In the genomic region with DNA sequence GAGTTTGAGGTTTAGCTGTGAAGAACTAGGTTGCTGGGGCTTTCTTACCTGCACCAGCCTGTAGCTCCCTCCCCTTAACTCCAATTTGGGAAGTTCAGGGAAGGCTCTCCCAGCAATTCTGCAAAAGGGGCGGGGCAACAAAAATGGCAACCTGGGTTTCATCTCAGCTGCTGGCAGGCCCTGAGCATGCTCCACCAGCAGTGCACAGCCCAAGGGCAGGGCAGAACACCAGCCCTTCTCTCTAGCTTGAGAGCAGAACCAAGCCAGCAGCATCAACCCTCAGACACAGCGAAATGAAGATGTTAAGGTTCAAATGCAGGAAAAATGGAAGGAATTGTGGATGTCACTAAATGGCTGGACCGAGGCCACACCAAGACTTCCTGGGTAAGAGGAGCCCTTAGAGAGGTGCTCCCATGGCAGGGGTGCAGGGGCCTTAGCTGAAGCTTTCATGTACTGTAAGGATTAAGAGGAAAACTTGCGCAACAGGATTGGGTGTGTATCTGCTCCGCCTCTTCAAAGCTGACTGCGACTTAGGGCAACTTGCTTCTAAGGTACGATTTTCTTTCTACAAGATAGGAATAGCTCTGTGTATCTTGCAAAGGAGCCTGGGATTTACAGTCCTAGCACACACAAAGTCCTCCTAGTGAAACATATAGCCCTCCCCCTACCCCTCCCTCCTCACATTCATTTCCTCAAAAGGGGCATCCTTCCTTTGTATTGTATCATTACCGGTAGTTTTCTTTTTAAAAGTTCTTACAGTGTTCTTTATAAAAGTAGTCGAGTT, we compare ENCODE assay signal across 17 mouse cellular contexts.
DNase-seq lines count a peak whose midpoint lies in the region; ATAC-seq lines count a peak whose summit lies in the region.
"Had no signal": no experiment of that assay in that cellular context is flagged by ENCODE, and none has a peak within 500 bp of the region (broad histone marks: within the 10 kb centered on the region; RNA-seq: fewer than 3 reads in every experiment).

No protein-coding gene starts in this region.

- H3K36me3 ChIP-seq in embryonic facial prominence, embryonic 12.5 days = no peaks in the 10 kb centered on the region
- H3K36me3 ChIP-seq in embryonic facial prominence, embryonic 10.5 days (replicated peaks) = no peaks in the 10 kb centered on the region
- no peaks in the 10 kb centered on the region for H3K36me3 ChIP-seq in lung, embryonic 15.5 days
- H3K36me3 ChIP-seq in intestine, embryonic 16.5 days (ENCODE audit: control insufficient read depth, insufficient read depth, low read length) = no peaks in the 10 kb centered on the region
- H3K36me3 ChIP-seq in stomach, embryonic 15.5 days = no peaks in the 10 kb centered on the region
- H3K36me3 ChIP-seq: G1E; heart, embryonic 12.5 days; midbrain, embryonic 10.5 days had no signal

- 76% methylated on average over 9 of the region's 9 CpGs for WGBS in embryonic facial prominence, embryonic 12.5 days
- WGBS in embryonic facial prominence, embryonic 10.5 days = 74% methylated on average over 9 of the region's 9 CpGs
- WGBS in lung, embryonic 15.5 days = 64% methylated on average over 9 of the region's 9 CpGs
- 70% methylated on average over 9 of the region's 9 CpGs for WGBS in intestine, embryonic 16.5 days
- 69% methylated on average over 9 of the region's 9 CpGs for WGBS in stomach, embryonic 15.5 days

- peak overlapping the region; percentile 31; the same call in 1 of the 2 replicates for H3K27ac ChIP-seq in embryonic facial prominence, embryonic 12.5 days
- no peak overlapping the region; the same call in 1 of the 2 replicates for H3K27ac ChIP-seq in embryonic facial prominence, embryonic 10.5 days (replicated peaks)
- H3K27ac ChIP-seq in lung, embryonic 15.5 days = 0 out of 2 replicates have a peak overlapping the region, but pooled peaks have one; percentile 38
- peak overlapping the region; percentile 71 for H3K27ac ChIP-seq in intestine, embryonic 16.5 days (ENCODE audit: low read length)
- H3K27ac ChIP-seq in stomach, embryonic 15.5 days = peak overlapping the region; percentile 82
- H3K27ac ChIP-seq: gastrocnemius, adult 2 months; midbrain, embryonic 10.5 days had no signal

- H3K9me3 ChIP-seq in embryonic facial prominence, embryonic 12.5 days = no peaks in the 10 kb centered on the region
- H3K9me3 ChIP-seq in embryonic facial prominence, embryonic 10.5 days = no peaks in the 10 kb centered on the region
- no peaks in the 10 kb centered on the region for H3K9me3 ChIP-seq in lung, embryonic 15.5 days
- H3K9me3 ChIP-seq in intestine, embryonic 16.5 days (ENCODE audit: control insufficient read depth, low read length) = no peaks in the 10 kb centered on the region
- no peaks in the 10 kb centered on the region for H3K9me3 ChIP-seq in stomach, embryonic 15.5 days
- H3K9me3 ChIP-seq: heart, embryonic 12.5 days; midbrain, embryonic 10.5 days had no signal

- DNase-seq in embryonic facial prominence, embryonic 10.5 days (ENCODE audit: low spot score) = no peak
- DNase-seq in lung, postnatal 4 days = no peak
- no peak for DNase-seq in ovary, postnatal 10 days (ENCODE audit: low spot score)
- DNase-seq in kidney, adult 18-20 months = no peak
- DNase-seq: cerebellum, adult 8-10 months; gastrocnemius, adult 2 months; liver; thymus, adult 2 months had no signal

- H3K4me3 ChIP-seq in embryonic facial prominence, embryonic 12.5 days = no peak overlapping the region
- no peak overlapping the region for H3K4me3 ChIP-seq in embryonic facial prominence, embryonic 10.5 days
- H3K4me3 ChIP-seq in lung, embryonic 15.5 days = no peak overlapping the region
- no peak overlapping the region for H3K4me3 ChIP-seq in intestine, embryonic 16.5 days (ENCODE audit: low read length)
- H3K4me3 ChIP-seq in stomach, embryonic 15.5 days (replicated peaks) = no peak overlapping the region
- H3K4me3 ChIP-seq: gastrocnemius, adult 2 months; heart, embryonic 12.5 days; midbrain, embryonic 10.5 days had no signal

- ATAC-seq in embryonic facial prominence, embryonic 12.5 days (ENCODE audit: insufficient number of reproducible peaks, insufficient read depth, low FRiP score, low TSS enrichment) = no peak
- no peak for ATAC-seq in lung, embryonic 15.5 days (ENCODE audit: borderline replicate concordance, extremely low read depth, low FRiP score, low TSS enrichment)
- ATAC-seq in intestine, embryonic 16.5 days = peak; percentile 85
- peak; percentile 60; the same call in 1 of the 2 replicates for ATAC-seq in stomach, embryonic 15.5 days (ENCODE audit: insufficient read depth, low FRiP score, low read depth)
- ATAC-seq: CD4-positive, CD25-positive, alpha-beta regulatory T cell, adult 4 months; hindbrain, postnatal 0 days had no signal

- H3K4me1 ChIP-seq in embryonic facial prominence, embryonic 12.5 days = peaks cover 51% of the 10 kb centered on the region
- peaks cover 50% of the 10 kb centered on the region for H3K4me1 ChIP-seq in embryonic facial prominence, embryonic 10.5 days
- peaks cover 43% of the 10 kb centered on the region for H3K4me1 ChIP-seq in lung, embryonic 15.5 days
- peaks cover 41% of the 10 kb centered on the region for H3K4me1 ChIP-seq in intestine, embryonic 16.5 days (ENCODE audit: control insufficient read depth, insufficient read depth, low read length)
- peaks cover 33% of the 10 kb centered on the region for H3K4me1 ChIP-seq in stomach, embryonic 15.5 days

- H3K27me3 ChIP-seq in embryonic facial prominence, embryonic 12.5 days = no peaks in the 10 kb centered on the region
- no peaks in the 10 kb centered on the region for H3K27me3 ChIP-seq in embryonic facial prominence, embryonic 10.5 days (replicated peaks; ENCODE audit: low read depth, poor library complexity, severe bottlenecking)
- H3K27me3 ChIP-seq in lung, embryonic 15.5 days = no peaks in the 10 kb centered on the region
- no peaks in the 10 kb centered on the region for H3K27me3 ChIP-seq in intestine, embryonic 16.5 days (replicated peaks; ENCODE audit: control insufficient read depth, insufficient read depth, low read length)
- H3K27me3 ChIP-seq in stomach, embryonic 15.5 days (replicated peaks) = no peaks in the 10 kb centered on the region
- H3K27me3 ChIP-seq: heart, embryonic 12.5 days had no signal

- no peak overlapping the region for H3K9ac ChIP-seq in embryonic facial prominence, embryonic 12.5 days
- no peak overlapping the region for H3K9ac ChIP-seq in lung, embryonic 15.5 days
- peak overlapping the region; percentile 30; the same call in 1 of the 2 replicates for H3K9ac ChIP-seq in intestine, embryonic 16.5 days (ENCODE audit: low read depth, low read length)
- H3K9ac ChIP-seq in stomach, embryonic 15.5 days = no peak overlapping the region
- H3K9ac ChIP-seq: heart, embryonic 12.5 days had no signal

- H3K4me2 ChIP-seq in embryonic facial prominence, embryonic 12.5 days (replicated peaks) = no peak overlapping the region
- H3K4me2 ChIP-seq in lung, embryonic 15.5 days = no peak overlapping the region
- peak overlapping the region; percentile 10; the same call in 1 of the 2 replicates for H3K4me2 ChIP-seq in intestine, embryonic 16.5 days (ENCODE audit: low read depth, low read length)
- H3K4me2 ChIP-seq in stomach, embryonic 15.5 days = no peak overlapping the region
- H3K4me2 ChIP-seq: heart, embryonic 12.5 days had no signal

Comparison
In these comparisons a context has a peak if more than half of its experiments do, and no peak if none do; other contexts are left out.
1. ATAC-seq: peak in intestine, embryonic 16.5 days (single experiment) and stomach, embryonic 15.5 days (single experiment); none in embryonic facial prominence, embryonic 12.5 days (single experiment) and lung, embryonic 15.5 days (single experiment).